Mouse (Mus musculus): ENCODE results near the gene Tbl1xr1. TPM values are rescaled to one million over a fixed set of nuclear protein-coding genes. Genes with fewer than 3 reads are reported as not detected.

Gene Tbl1xr1
- total and polyA plus RNA-seq, 3 experiments, result 33.9 to 185 (median 45.6) TPM

- peak; percentile 11 for TF ChIP-seq RAD21 (IDR thresholded peaks at IDR 0.05; ENCODE audit: low read depth, low read length)
These were observed at the start of gene Tbl1xr1 (continued) for GRCm38 (mm10) chr3:22076561-22076935.

- no peaks in the 10 kb centered on the region for H3K27me3 ChIP-seq (ENCODE audit: control insufficient read depth in 1 of 2, insufficient read depth in 2 of 2, low read length in 2 of 2)
- no peak overlapping the region for H3K27ac ChIP-seq (ENCODE audit: control insufficient read depth, low read depth, low read length)
- H3K4me3 ChIP-seq (ENCODE audit: control insufficient read depth in 1 of 2, insufficient read depth in 1 of 2, low read depth in 2 of 2, low read length in 2 of 2), result no peak overlapping the region
- no peaks in the 10 kb centered on the region; a peak in 2 of 4 replicates for H3K4me1 ChIP-seq (ENCODE audit: control insufficient read depth in 1 of 2, insufficient read depth in 2 of 2, low read length in 2 of 2)
- DNase-seq (ENCODE audit: low read depth, low spot score), result no peak
- TF ChIP-seq EP300 (IDR thresholded peaks at IDR 0.05; ENCODE audit: low read depth in 1 of 2, low read length in 2 of 2) (no peak), SIN3A (IDR thresholded peaks at IDR 0.05; ENCODE audit: low read length) (no peak), RAD21 (IDR thresholded peaks at IDR 0.05; ENCODE audit: low read depth, low read length) (no peak), NRF1 (IDR thresholded peaks at IDR 0.05; ENCODE audit: insufficient read depth, low read depth, low read length, poor library complexity, severe bottlenecking) (no peak), KAT2A (conservative IDR thresholded peaks at IDR 0.05; ENCODE audit: low read depth, low read length) (no peak), ZMIZ1 (IDR thresholded peaks at IDR 0.05; ENCODE audit: low read depth, low read length) (no peak), TCF12 (IDR thresholded peaks at IDR 0.05; ENCODE audit: low read depth, low read length) (no peak), GATA1 (IDR thresholded peaks at IDR 0.05; ENCODE audit: low read depth, low read length) (no peak), ZC3H11A (IDR thresholded peaks at IDR 0.05; ENCODE audit: low read depth, low read length) (no peak), CHD2 (IDR thresholded peaks at IDR 0.05; ENCODE audit: low read length) (no peak), CTCF (IDR thresholded peaks at IDR 0.05 in 2 of 3, conservative IDR thresholded peaks at IDR 0.05 in 1 of 3; ENCODE audit: control insufficient read depth in 1 of 3, insufficient read depth in 1 of 3, low read depth in 2 of 3, low read length in 3 of 3, poor library complexity in 1 of 3, severe bottlenecking in 1 of 3) (no peak), RCOR1 (IDR thresholded peaks at IDR 0.05; ENCODE audit: low read depth, low read length) (no peak), E2F4 (IDR thresholded peaks at IDR 0.05; ENCODE audit: borderline replicate concordance, low read depth, low read length) (no peak), MAFK (IDR thresholded peaks at IDR 0.05; ENCODE audit: borderline replicate concordance, low read depth, low read length) (no peak), ETS1 (IDR thresholded peaks at IDR 0.05; ENCODE audit: low read depth, low read length) (no peak), MXI1 (IDR thresholded peaks at IDR 0.05; ENCODE audit: low read depth, low read length) (no peak), MYB (IDR thresholded peaks at IDR 0.05; ENCODE audit: low read depth, low read length) (no peak)
- no peaks in the 10 kb centered on the region for H3K36me3 ChIP-seq (ENCODE audit: control insufficient read depth in 1 of 2, insufficient read depth in 2 of 2, low read length in 2 of 2)
- no peak overlapping the region for H3K9ac ChIP-seq (ENCODE audit: control insufficient read depth, low read depth, low read length, poor library complexity, severe bottlenecking)
- no peaks in the 10 kb centered on the region for H3K9me3 ChIP-seq (replicated peaks; ENCODE audit: insufficient read depth, low read length)
- H3K79me2 ChIP-seq (ENCODE audit: control insufficient read depth, insufficient read depth, low read length, poor library complexity), result no peaks in the 10 kb centered on the region
These were observed 38.4 kb upstream of the Tbl1xr1 start for GRCm38 (mm10) chr3:22038004-22038403.

GRCm38 (mm10) chr3:22039036-22039795 is 37.2 kb upstream of the Tbl1xr1 start:
- no peak for DNase-seq (ENCODE audit: low read depth, low spot score)
- H3K27me3 ChIP-seq (ENCODE audit: control insufficient read depth in 1 of 2, insufficient read depth in 2 of 2, low read length in 2 of 2), result no peaks in the 10 kb centered on the region
- no peak overlapping the region for H3K9ac ChIP-seq (ENCODE audit: control insufficient read depth, low read depth, low read length, poor library complexity, severe bottlenecking)

More at GRCm38 (mm10) chr3:22039036-22039795, 37.2 kb upstream of the Tbl1xr1 start:
- no peak for TF ChIP-seq NELFE (IDR thresholded peaks at IDR 0.05; ENCODE audit: low read depth, low read length)
- no peak for TF ChIP-seq ELF1 (IDR thresholded peaks at IDR 0.05; ENCODE audit: low read depth, low read length)
- TF ChIP-seq ZC3H11A (IDR thresholded peaks at IDR 0.05; ENCODE audit: low read depth, low read length), result no peak
- TF ChIP-seq MYB (IDR thresholded peaks at IDR 0.05; ENCODE audit: low read depth, low read length), result no peak
- TF ChIP-seq POLR2A (IDR thresholded peaks at IDR 0.05; ENCODE audit: control insufficient read depth in 1 of 2, insufficient read depth in 1 of 2, low read depth in 1 of 2, low read length in 2 of 2, poor library complexity in 1 of 2), result no peak
- no peak for TF ChIP-seq POLR2AphosphoS2 (IDR thresholded peaks at IDR 0.05; ENCODE audit: low read length)
- TF ChIP-seq E2F4 (IDR thresholded peaks at IDR 0.05; ENCODE audit: borderline replicate concordance, low read depth, low read length), result no peak
- no peak for TF ChIP-seq ZKSCAN1 (IDR thresholded peaks at IDR 0.05; ENCODE audit: low read depth, low read length)
- TF ChIP-seq USF1 (IDR thresholded peaks at IDR 0.05; ENCODE audit: low read depth, low read length), result no peak
- no peak for TF ChIP-seq MYC (IDR thresholded peaks at IDR 0.05; ENCODE audit: low read depth, low read length)
- no peak for TF ChIP-seq MEF2A (IDR thresholded peaks at IDR 0.05; ENCODE audit: extremely low read depth, insufficient replicate concordance, low read depth, low read length, poor library complexity, severe bottlenecking)
- no peak for TF ChIP-seq GATA1 (IDR thresholded peaks at IDR 0.05; ENCODE audit: low read depth, low read length)
- TF ChIP-seq MAFK (IDR thresholded peaks at IDR 0.05; ENCODE audit: borderline replicate concordance, low read depth, low read length), result no peak
- Histone ChIP-seq H3K9me3 (replicated peaks; ENCODE audit: insufficient read depth, low read length) (no peaks in the 10 kb centered on the region), H3K36me3 (ENCODE audit: control insufficient read depth in 1 of 2, insufficient read depth in 2 of 2, low read length in 2 of 2) (no peaks in the 10 kb centered on the region), H3K27ac (ENCODE audit: control insufficient read depth, low read depth, low read length) (no peak overlapping the region), H3K4me1 (ENCODE audit: control insufficient read depth in 1 of 2, insufficient read depth in 2 of 2, low read length in 2 of 2) (no peaks in the 10 kb centered on the region; a peak in 1 of 4 replicates), H3K4me3 (ENCODE audit: control insufficient read depth in 1 of 2, insufficient read depth in 1 of 2, low read depth in 2 of 2, low read length in 2 of 2) (no peak overlapping the region), H3K79me2 (ENCODE audit: control insufficient read depth, insufficient read depth, low read length, poor library complexity) (no peaks in the 10 kb centered on the region)
